Mouse (Mus musculus) G1E (cell line): Measurements from ENCODE around the gene Ccnt1. TPM values are rescaled to one million over a fixed set of nuclear protein-coding genes. Genes with fewer than 3 reads are reported as not detected.

Experiments
- ATAC-seq: 2 replicates; pipeline ENCODE4 v1.8.0; 2016; ENCODE audit warnings: mild to moderate bottlenecking; ENCODE audit not compliant: insufficient number of reproducible peaks, poor library complexity, low FRiP score, severe bottlenecking; ENCODE audit errors: extremely low read depth
- DNase-seq: peaks from one replicate; pipeline ENCODE4 v3.0.0; 2012; ENCODE audit warnings: low spot score
- H3K27me3 ChIP-seq: 2 replicates; pipeline ENCODE4 v1.6.1; 2012; ENCODE audit warnings: mild to moderate bottlenecking, low read length, inconsistent platforms; ENCODE audit not compliant: insufficient read depth
- H3K36me3 ChIP-seq: replicated peaks from 2 replicates; pipeline ENCODE3; 2012; ENCODE audit warnings: mild to moderate bottlenecking, inconsistent platforms
- H3K4me1 ChIP-seq: 2 replicates; pipeline ENCODE4 v1.6.1; 2012; ENCODE audit warnings: low read depth, low read length, inconsistent platforms, mixed read lengths; ENCODE audit not compliant: insufficient read depth
- H3K4me3 ChIP-seq: 2 replicates; pipeline ENCODE4 v1.5.1; 2012; ENCODE audit warnings: low read depth, mild to moderate bottlenecking, inconsistent platforms, low read length, moderate library complexity, mixed read lengths
- H3K9me3 ChIP-seq: replicated peaks from 2 replicates; pipeline ENCODE4 v1.6.1; 2012; ENCODE audit warnings: inconsistent platforms
- CTCF ChIP-seq: IDR thresholded peaks from 2 replicates; pipeline ENCODE4 v1.5.1; 2012; ENCODE audit warnings: low read depth, low read length, inconsistent platforms, mixed read lengths
- GATA1 ChIP-seq: IDR thresholded peaks from 2 replicates; pipeline ENCODE4 v1.6.1; 2012; ENCODE audit warnings: borderline replicate concordance, low read length, inconsistent platforms, mixed read lengths
- GATA2 ChIP-seq: IDR thresholded peaks from 2 replicates; pipeline ENCODE4 v1.6.1; 2012; ENCODE audit warnings: low read depth, low read length, inconsistent platforms, borderline replicate concordance
- POLR2AphosphoS5 ChIP-seq: IDR thresholded peaks from 2 replicates; pipeline ENCODE4 v1.6.1; 2012; ENCODE audit warnings: low read depth, low read length, inconsistent platforms; ENCODE audit not compliant: insufficient replicate concordance
- TAL1 ChIP-seq: conservative IDR thresholded peaks from 2 replicates; pipeline ENCODE4 v1.6.1; 2012; ENCODE audit warnings: low read depth, low read length, inconsistent platforms, mixed read lengths
- polyA plus RNA-seq: library from polyadenylated mRNA; stranded (reverse); fragments of >175 nt; gene quantifications from 2 replicates; pipeline ENCODE4 v1.2.3, GENCODE M21; 2012
- total RNA-seq, 2 experiments: library from RNA; stranded (forward) in 1 of 2; stranded (reverse) in 1 of 2; fragments of 200-1000 nt in 1 of 2; fragments of >200 nt in 1 of 2; fragmentation: Nextera tagmentation in 1 of 2; gene quantifications; 2 replicates each; pipeline ENCODE4 v1.2.3; 2014 to 2017

The Ccnt1 gene
- total and polyA plus RNA-seq, 3 experiments, result 6.4 to 78.2 (median 76.1) TPM

DNA sequence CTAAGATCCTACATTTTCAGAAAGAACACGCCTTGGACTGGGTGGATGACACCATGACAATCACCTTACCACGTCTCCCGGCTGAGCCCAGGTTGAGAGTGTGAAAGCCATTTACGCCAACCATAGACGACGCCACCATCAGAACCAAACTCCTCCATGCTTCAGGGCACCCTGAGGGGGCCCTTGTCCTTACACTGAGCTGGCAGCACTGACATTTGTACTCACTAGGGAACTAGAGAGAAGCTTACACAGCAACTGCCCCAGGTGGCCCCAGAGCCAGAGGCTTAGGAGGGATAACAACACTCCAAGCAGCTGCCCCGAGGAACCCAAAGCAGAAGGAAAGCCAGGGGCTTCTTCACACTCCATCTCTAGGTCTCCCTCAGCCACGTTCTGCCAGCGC is 36.0 kb upstream of the Ccnt1 start:
- Histone ChIP-seq H3K4me1 (no peaks in the 10 kb centered on the region; the same call in 1 of the 2 replicates), H3K4me3 (no peak overlapping the region), H3K27me3 (peaks cover 60% of the 10 kb centered on the region), H3K36me3 (no peaks in the 10 kb centered on the region), H3K9me3 (no peaks in the 10 kb centered on the region)
- DNase-seq, result no peak
- TF ChIP-seq CTCF (no peak), GATA2 (no peak), POLR2AphosphoS5 (no peak), GATA1 (no peak), TAL1 (no peak)
- no peak for ATAC-seq

DNA sequence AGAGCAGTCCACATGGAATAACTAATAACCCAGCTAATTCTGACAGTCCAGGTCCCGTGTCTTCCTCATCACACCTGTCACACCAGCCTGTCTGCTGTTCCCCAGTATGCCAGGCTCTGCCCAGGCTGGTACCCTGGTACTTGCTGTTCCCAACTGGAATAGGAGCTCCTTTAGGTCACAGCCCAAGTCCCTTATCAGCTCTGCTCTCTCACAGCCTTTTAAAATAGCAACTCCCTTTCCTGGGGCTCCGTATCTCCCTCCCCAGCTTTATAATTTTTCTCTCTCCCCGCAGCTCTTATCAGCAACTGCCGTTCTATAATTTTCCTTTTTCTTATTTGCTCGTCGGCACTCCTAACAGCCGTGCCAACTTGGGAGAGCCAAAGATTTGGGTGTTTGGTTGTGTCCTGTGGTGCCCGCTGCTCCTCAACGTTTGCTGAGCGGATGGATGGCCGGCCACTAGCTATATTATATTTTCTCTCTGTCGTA is 35.4 kb upstream of the Ccnt1 start:
- Histone ChIP-seq H3K4me1 (no peaks in the 10 kb centered on the region; the same call in 1 of the 2 replicates), H3K27me3 (peaks cover 60% of the 10 kb centered on the region), H3K9me3 (no peaks in the 10 kb centered on the region), H3K36me3 (no peaks in the 10 kb centered on the region), H3K4me3 (no peak overlapping the region)
- ATAC-seq (no peak), DNase-seq (no peak)
- no peak for TF ChIP-seq TAL1
- TF ChIP-seq GATA1, result no peak
- TF ChIP-seq CTCF, result no peak
- TF ChIP-seq POLR2AphosphoS5, result no peak
- TF ChIP-seq GATA2, result no peak

DNA sequence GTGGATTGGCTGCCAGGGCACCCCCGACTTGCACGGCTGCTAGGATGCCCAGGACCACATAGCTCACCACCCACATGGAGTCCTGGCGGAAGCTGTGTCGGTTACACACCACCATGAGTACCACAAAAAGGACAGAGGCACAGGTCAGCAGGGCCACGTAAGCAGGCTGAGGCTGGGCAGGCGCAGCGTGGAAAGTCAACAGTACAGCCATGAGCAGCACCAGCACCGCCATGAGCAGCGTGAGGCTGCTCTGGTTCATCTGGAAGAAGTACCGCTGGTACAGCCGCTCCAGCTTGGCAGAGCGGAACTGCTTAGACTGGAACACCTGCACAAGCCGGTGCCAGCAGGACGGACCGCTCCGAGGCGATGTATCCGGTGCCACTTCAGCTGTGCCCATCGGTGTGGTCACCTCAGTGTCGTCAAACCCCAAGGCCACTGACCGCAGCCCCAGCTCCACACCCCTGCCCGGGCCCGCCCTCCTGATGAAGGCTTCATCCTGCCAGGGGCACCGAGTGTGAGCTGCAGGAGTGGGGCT is 33.4 kb upstream of the Ccnt1 start:
- Histone ChIP-seq H3K27me3 (peaks cover 61% of the 10 kb centered on the region), H3K36me3 (no peaks in the 10 kb centered on the region), H3K4me1 (no peaks in the 10 kb centered on the region; the same call in 1 of the 2 replicates), H3K9me3 (no peaks in the 10 kb centered on the region), H3K4me3 (no peak overlapping the region)
- ATAC-seq, result no peak
- no peak for TF ChIP-seq CTCF
- TF ChIP-seq TAL1, result no peak
- TF ChIP-seq GATA2, result no peak
- TF ChIP-seq GATA1, result no peak
- TF ChIP-seq POLR2AphosphoS5, result no peak
- DNase-seq, result no peak

DNA sequence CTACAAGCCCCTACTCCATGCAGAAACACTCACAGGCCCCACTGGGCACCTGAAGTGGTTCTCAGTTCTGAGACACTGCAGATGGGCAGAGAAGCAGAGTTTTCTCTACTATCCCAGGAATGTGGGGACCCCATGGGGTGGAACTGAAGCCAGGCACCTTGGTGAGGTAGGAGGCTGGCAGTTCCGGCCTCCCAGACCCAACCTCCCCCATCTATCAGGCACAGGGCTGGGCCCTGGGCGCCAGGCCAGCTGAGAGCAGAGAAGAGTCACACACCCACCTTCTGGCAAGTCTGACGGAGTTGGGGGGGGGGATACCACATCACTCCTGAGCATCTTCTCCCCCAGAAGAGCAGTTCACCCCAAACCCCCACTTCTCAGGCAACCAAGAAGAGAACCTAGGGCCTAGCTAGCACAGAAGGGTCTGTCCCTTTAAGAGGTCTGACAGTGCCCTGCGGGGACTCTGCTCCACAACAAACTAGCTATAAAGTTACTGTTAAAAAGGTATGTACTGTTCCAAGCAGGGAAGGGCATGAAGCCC is 32.3 kb upstream of the Ccnt1 start:
- ATAC-seq, result no peak
- Histone ChIP-seq H3K9me3 (no peaks in the 10 kb centered on the region), H3K4me1 (no peaks in the 10 kb centered on the region; the same call in 1 of the 2 replicates), H3K27me3 (peaks cover 61% of the 10 kb centered on the region), H3K4me3 (no peak overlapping the region), H3K36me3 (no peaks in the 10 kb centered on the region)
- no peak for DNase-seq
- no peak for TF ChIP-seq GATA2
- no peak for TF ChIP-seq GATA1
- no peak for TF ChIP-seq POLR2AphosphoS5
- no peak for TF ChIP-seq TAL1
- TF ChIP-seq CTCF, result no peak

DNA sequence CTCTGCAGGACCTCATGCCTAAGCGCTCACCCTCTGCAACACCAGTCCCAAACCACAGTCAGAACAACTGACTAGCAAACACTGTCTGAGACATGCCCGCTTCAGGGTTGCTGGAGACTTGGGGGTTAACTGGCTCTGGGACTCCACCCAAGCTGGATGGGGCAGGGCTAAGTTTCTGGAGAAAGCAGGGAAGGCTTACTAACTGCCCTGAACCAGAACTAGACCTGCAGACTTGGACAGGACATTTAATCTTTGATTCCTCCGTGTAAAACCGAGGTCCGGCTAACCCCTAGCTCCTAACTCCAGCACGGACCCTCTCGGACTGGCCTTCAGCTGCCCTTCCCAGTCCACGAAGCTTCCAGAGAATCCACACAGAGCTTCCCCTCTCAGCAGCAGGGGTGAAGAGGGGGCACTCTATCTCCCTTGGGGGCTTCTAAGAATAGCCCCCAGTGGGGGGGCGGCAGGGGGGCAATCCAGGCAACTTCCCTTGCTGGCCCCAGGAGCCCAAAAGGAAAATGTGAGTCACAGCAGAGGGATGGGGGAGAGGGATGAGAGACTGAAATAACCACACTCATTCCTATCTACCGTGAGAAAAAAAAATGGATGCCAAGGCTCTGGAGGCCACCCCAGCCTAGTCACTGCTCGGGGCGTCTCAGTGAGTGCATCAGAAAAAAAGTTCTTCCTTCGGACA is 31.6 kb upstream of the Ccnt1 start:
- DNase-seq, result no peak
- no peaks in the 10 kb centered on the region for H3K36me3 ChIP-seq
- H3K4me3 ChIP-seq, result no peak overlapping the region
- no peaks in the 10 kb centered on the region; the same call in 1 of the 2 replicates for H3K4me1 ChIP-seq
- no peaks in the 10 kb centered on the region for H3K9me3 ChIP-seq
- ATAC-seq, result no peak
- H3K27me3 ChIP-seq, result peaks cover 61% of the 10 kb centered on the region
- TF ChIP-seq POLR2AphosphoS5 (no peak), GATA2 (no peak), GATA1 (no peak), CTCF (no peak)

DNA sequence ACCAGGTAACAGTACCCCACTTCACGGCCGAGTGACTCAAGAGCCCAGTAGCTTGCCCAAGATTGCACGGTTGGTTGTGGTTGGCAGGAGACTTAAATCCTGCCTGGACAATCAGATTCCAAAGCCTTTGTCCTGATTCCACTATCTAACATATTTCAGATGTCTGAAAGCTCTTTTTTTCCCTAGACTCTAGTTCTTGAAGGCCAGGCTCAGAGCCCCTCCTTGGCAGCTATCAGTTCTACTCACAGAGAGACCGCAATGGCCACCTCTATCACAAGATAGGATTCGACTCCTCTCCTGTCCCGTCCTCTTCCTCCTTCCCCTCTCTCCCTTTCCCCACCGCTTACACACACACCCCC is 31.1 kb upstream of the Ccnt1 start:
- TF ChIP-seq CTCF, result no peak
- no peak for TF ChIP-seq POLR2AphosphoS5
- no peak for TF ChIP-seq GATA2
- TF ChIP-seq GATA1, result no peak
- TF ChIP-seq TAL1, result no peak
- H3K4me1 ChIP-seq, result no peaks in the 10 kb centered on the region; the same call in 1 of the 2 replicates
- H3K9me3 ChIP-seq, result no peaks in the 10 kb centered on the region
- H3K4me3 ChIP-seq, result no peak overlapping the region
- DNase-seq (no peak), ATAC-seq (no peak)
- H3K27me3 ChIP-seq, result peaks cover 62% of the 10 kb centered on the region
- H3K36me3 ChIP-seq, result no peaks in the 10 kb centered on the region
